Mouse (Mus musculus): ENCODE data around the gene Rgcc.

Rgcc gene

GRCm38 (mm10) chr14:79300641-79301350 lies 649 bp downstream of the Rgcc start:
- DNase-seq (ENCODE audit: low read depth, low spot score) = peak; percentile 76

- DNase-seq (ENCODE audit: low read depth, low spot score) = peak; percentile 37
Measured at GRCm38 (mm10) chr14:79299796-79300195, 1.6 kb downstream of the Rgcc start.

- peak; percentile 39 for DNase-seq (ENCODE audit: low read depth, low spot score)
Measured at GRCm38 (mm10) chr14:79299230-79299629, 2.2 kb downstream of the Rgcc start.

GRCm38 (mm10) chr14:79298314-79298992 lies 3.0 kb downstream of the Rgcc start:
- DNase-seq (ENCODE audit: low read depth, low spot score) = no peak

GRCm38 (mm10) chr14:79296836-79297235 lies 4.6 kb downstream of the Rgcc start:
- no peak for DNase-seq (ENCODE audit: low read depth, low spot score)

- DNase-seq (ENCODE audit: low read depth, low spot score) = no peak
Measured at GRCm38 (mm10) chr14:79296201-79296600, 5.2 kb downstream of the Rgcc start.

- DNase-seq (ENCODE audit: low read depth, low spot score) = peak; percentile 42
Measured at GRCm38 (mm10) chr14:79295579-79295978, 5.9 kb downstream of the Rgcc start.

- no peak for DNase-seq (ENCODE audit: low read depth, low spot score)
Measured at GRCm38 (mm10) chr14:79294950-79295349, 6.5 kb downstream of the Rgcc start.

- peak; percentile 37 for DNase-seq (ENCODE audit: low read depth, low spot score)
Measured at GRCm38 (mm10) chr14:79294051-79294814, 7.2 kb downstream of the Rgcc start.

- peak; percentile 86 for DNase-seq (ENCODE audit: low read depth, low spot score)
Measured at GRCm38 (mm10) chr14:79293119-79293780, 8.2 kb downstream of the Rgcc start.

- DNase-seq (ENCODE audit: low read depth, low spot score) = no peak
Measured at GRCm38 (mm10) chr14:79291629-79292028, 9.8 kb downstream of the Rgcc start.

- DNase-seq (ENCODE audit: low read depth, low spot score) = peak; percentile 33
Measured at GRCm38 (mm10) chr14:79290683-79291425, 10.6 kb downstream of the Rgcc start.

GRCm38 (mm10) chr14:79289909-79290308 lies 11.5 kb downstream of the Rgcc start:
- no peak for DNase-seq (ENCODE audit: low read depth, low spot score)

GRCm38 (mm10) chr14:79288280-79288679 lies 13.2 kb downstream of the Rgcc start:
- DNase-seq (ENCODE audit: low read depth, low spot score) = peak; percentile 78

- no peak for DNase-seq (ENCODE audit: low read depth, low spot score)
Measured at GRCm38 (mm10) chr14:79287251-79287863, 14.1 kb downstream of the Rgcc start.

- DNase-seq (ENCODE audit: low read depth, low spot score) = no peak
Measured at GRCm38 (mm10) chr14:79285549-79285948, 15.9 kb downstream of the Rgcc start.

GRCm38 (mm10) chr14:79284616-79285015 lies 16.8 kb downstream of the Rgcc start:
- DNase-seq (ENCODE audit: low read depth, low spot score) = no peak

- DNase-seq (ENCODE audit: low read depth, low spot score) = no peak
Measured at GRCm38 (mm10) chr14:79283952-79284351, 17.5 kb downstream of the Rgcc start.

- no peak for DNase-seq (ENCODE audit: low read depth, low spot score)
Measured at GRCm38 (mm10) chr14:79281894-79282553, 19.4 kb downstream of the Rgcc start.

- DNase-seq (ENCODE audit: low read depth, low spot score) = peak; percentile 44
Measured at GRCm38 (mm10) chr14:79280456-79280855, 21.0 kb downstream of the Rgcc start.

Measured in CD4-positive, CD25-positive, alpha-beta regulatory T cell, adult 2 months (primary cell).